Mouse (Mus musculus): ENCODE data around the gene Dbndd2.

Dbndd2 gene

GRCm38 (mm10) chr2:164485681-164486257 is at the start of gene Dbndd2:
Gene Dbndd2, plus strand, starts transcription at chr2:164486106.
- peak; percentile 16 for DNase-seq (ENCODE audit: low read depth, low spot score)

GRCm38 (mm10) chr2:164436215-164436913 is 49.5 kb upstream of the Dbndd2 start:
- no peak for DNase-seq (ENCODE audit: low read depth, low spot score)

- no peak for DNase-seq (ENCODE audit: low read depth, low spot score)
Observed at GRCm38 (mm10) chr2:164436961-164437360, 48.9 kb upstream of the Dbndd2 start.

- DNase-seq (ENCODE audit: low read depth, low spot score), result no peak
Observed at GRCm38 (mm10) chr2:164437710-164438109, 48.2 kb upstream of the Dbndd2 start.

- no peak for DNase-seq (ENCODE audit: low read depth, low spot score)
Observed at GRCm38 (mm10) chr2:164438257-164438656, 47.6 kb upstream of the Dbndd2 start.

- no peak for DNase-seq (ENCODE audit: low read depth, low spot score)
Observed at GRCm38 (mm10) chr2:164439001-164439421, 46.9 kb upstream of the Dbndd2 start.

- no peak for DNase-seq (ENCODE audit: low read depth, low spot score)
Observed at GRCm38 (mm10) chr2:164440314-164440713, 45.6 kb upstream of the Dbndd2 start.

- DNase-seq (ENCODE audit: low read depth, low spot score), result peak; percentile 55
Observed at GRCm38 (mm10) chr2:164441155-164441554, 44.8 kb upstream of the Dbndd2 start.

- no peak for DNase-seq (ENCODE audit: low read depth, low spot score)
Observed at GRCm38 (mm10) chr2:164441731-164442130, 44.2 kb upstream of the Dbndd2 start.

GRCm38 (mm10) chr2:164442315-164443050 is 43.4 kb upstream of the Dbndd2 start:
- DNase-seq (ENCODE audit: low read depth, low spot score), result peak; percentile 20

- DNase-seq (ENCODE audit: low read depth, low spot score), result peak; percentile 75
Observed at GRCm38 (mm10) chr2:164443051-164443437, 42.9 kb upstream of the Dbndd2 start.

- no peak for DNase-seq (ENCODE audit: low read depth, low spot score)
Observed at GRCm38 (mm10) chr2:164443460-164444000, 42.4 kb upstream of the Dbndd2 start, which contains the start of gene Sdc4. Gene Sdc4, minus strand, starts transcription at chr2:164443887.

- no peak for DNase-seq (ENCODE audit: low read depth, low spot score)
Observed at GRCm38 (mm10) chr2:164444701-164445100, 41.2 kb upstream of the Dbndd2 start.

- no peak for DNase-seq (ENCODE audit: low read depth, low spot score)
Observed at GRCm38 (mm10) chr2:164445399-164446085, 40.4 kb upstream of the Dbndd2 start.

GRCm38 (mm10) chr2:164446086-164446469 is 39.8 kb upstream of the Dbndd2 start:
- DNase-seq (ENCODE audit: low read depth, low spot score), result no peak

- DNase-seq (ENCODE audit: low read depth, low spot score), result no peak
Observed at GRCm38 (mm10) chr2:164448140-164448539, 37.8 kb upstream of the Dbndd2 start.

- no peak for DNase-seq (ENCODE audit: low read depth, low spot score)
Observed at GRCm38 (mm10) chr2:164448921-164449320, 37.0 kb upstream of the Dbndd2 start.

GRCm38 (mm10) chr2:164449341-164450042 is 36.4 kb upstream of the Dbndd2 start:
- DNase-seq (ENCODE audit: low read depth, low spot score), result no peak

GRCm38 (mm10) chr2:164452000-164452676 is 33.8 kb upstream of the Dbndd2 start:
- no peak for DNase-seq (ENCODE audit: low read depth, low spot score)

GRCm38 (mm10) chr2:164453047-164453757 is 32.7 kb upstream of the Dbndd2 start:
- no peak for DNase-seq (ENCODE audit: low read depth, low spot score)

Data from CD4-positive, CD25-positive, alpha-beta regulatory T cell, adult 2 months (primary cell).